Mouse (Mus musculus) kidney, adult 2 months (tissue): ENCODE results near the gene Defb15.

Experiments used
- CTCF ChIP-seq: fragments of 200-500 bp; conservative IDR thresholded peaks from 2 replicates; pipeline ENCODE4 v1.5.1; 2011; ENCODE audit warnings: low read depth, mild to moderate bottlenecking, control low read depth, low read length, moderate library complexity, mixed read lengths; ENCODE audit not compliant: insufficient read depth, insufficient read length
- POLR2A ChIP-seq: fragments of 200-500 bp; IDR thresholded peaks from one replicate; pipeline ENCODE4 v1.6.1; 2011; ENCODE audit warnings: low read depth, low read length, control low read depth

DNA sequence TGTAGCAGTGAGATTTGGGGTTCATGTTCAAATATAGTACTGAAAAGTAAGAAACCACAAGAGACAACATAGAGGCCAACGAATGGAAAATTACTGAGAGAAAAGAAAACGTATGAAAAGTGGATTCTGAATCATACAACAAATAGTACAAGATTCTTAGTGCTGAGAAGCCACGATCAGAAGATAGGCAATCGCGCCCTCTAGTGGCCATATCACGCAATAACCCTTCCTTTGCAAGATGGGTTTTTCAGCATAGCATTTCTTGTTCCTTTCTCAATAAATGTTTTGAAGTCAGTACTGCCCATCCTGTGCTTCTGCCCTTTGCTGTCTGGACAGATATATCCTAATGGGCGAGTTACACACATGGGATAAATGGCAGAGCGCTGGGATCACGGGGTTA, 22.8 kb upstream of the Defb15 start:
- TF ChIP-seq CTCF (peak; percentile 68), POLR2A (no peak)
